Mouse (Mus musculus): ENCODE measurements around the gene Flvcr2. TPM values are rescaled to one million over a fixed set of nuclear protein-coding genes. Genes with fewer than 3 reads are reported as not detected.

Gene Flvcr2
- polyA plus RNA-seq, 1 experiment = 0.74 TPM

GRCm38 (mm10) chr12:85800031-85800430, 53.7 kb downstream of the Flvcr2 start:
- no peak overlapping the region for H3ac ChIP-seq (ENCODE audit: control insufficient read depth, insufficient read length)
- H3K4me2 ChIP-seq (ENCODE audit: low read depth) = no peak overlapping the region
- no peak for TF ChIP-seq POLR2AphosphoS2 (IDR thresholded peaks at IDR 0.05; ENCODE audit: insufficient read length, low read depth)
- no peak for TF ChIP-seq TCF3 (IDR thresholded peaks at IDR 0.05; ENCODE audit: insufficient read length, low read depth)
- TF ChIP-seq SRF (IDR thresholded peaks at IDR 0.05; ENCODE audit: control insufficient read depth, insufficient read length, low read depth) = no peak
- no peak for TF ChIP-seq MYOD1 (IDR thresholded peaks at IDR 0.05; ENCODE audit: control insufficient read depth in 1 of 3, insufficient read length in 2 of 3, low read depth in 2 of 3)
- no peak for TF ChIP-seq REST (IDR thresholded peaks at IDR 0.05; ENCODE audit: insufficient read depth, insufficient read length)
- TF ChIP-seq USF1 (IDR thresholded peaks at IDR 0.05; ENCODE audit: low read depth) = no peak
- TF ChIP-seq MAX (IDR thresholded peaks at IDR 0.05; ENCODE audit: low read depth) = no peak
- no peak for TF ChIP-seq CEBPB (IDR thresholded peaks at IDR 0.05; ENCODE audit: insufficient read depth, poor library complexity, severe bottlenecking)
- TF ChIP-seq POLR2A (IDR thresholded peaks at IDR 0.05; ENCODE audit: insufficient read length, low read depth) = no peak
- no peak for TF ChIP-seq MYOG (IDR thresholded peaks at IDR 0.05; ENCODE audit: control insufficient read depth in 1 of 3, insufficient read depth in 1 of 3, insufficient read length in 2 of 3, low read depth in 2 of 3)
- no peak for TF ChIP-seq TCF12 (IDR thresholded peaks at IDR 0.05; ENCODE audit: insufficient read depth, poor library complexity, severe bottlenecking)
- H3K79me2 ChIP-seq (ENCODE audit: control insufficient read depth, insufficient read depth) = no peaks in the 10 kb centered on the region
- no peak overlapping the region for H3K4me3 ChIP-seq
- no peaks in the 10 kb centered on the region for H3K36me3 ChIP-seq (ENCODE audit: control insufficient read depth, insufficient read depth)
- peaks cover 7% of the 10 kb centered on the region for H3K27me3 ChIP-seq (ENCODE audit: control insufficient read depth, insufficient read depth, insufficient read length)

- TF ChIP-seq CEBPB (IDR thresholded peaks at IDR 0.05; ENCODE audit: insufficient read depth, poor library complexity, severe bottlenecking) = no peak
- no peak for TF ChIP-seq POLR2AphosphoS2 (IDR thresholded peaks at IDR 0.05; ENCODE audit: insufficient read length, low read depth)
- TF ChIP-seq MYOG (IDR thresholded peaks at IDR 0.05; ENCODE audit: control insufficient read depth in 1 of 3, insufficient read depth in 1 of 3, insufficient read length in 2 of 3, low read depth in 2 of 3) = no peak
- TF ChIP-seq REST (IDR thresholded peaks at IDR 0.05; ENCODE audit: insufficient read depth, insufficient read length) = no peak
- no peak for TF ChIP-seq MYOD1 (IDR thresholded peaks at IDR 0.05; ENCODE audit: control insufficient read depth in 1 of 3, insufficient read length in 2 of 3, low read depth in 2 of 3)
- no peak for TF ChIP-seq E2F4 (IDR thresholded peaks at IDR 0.05; ENCODE audit: insufficient read depth)
- no peak for TF ChIP-seq TCF3 (IDR thresholded peaks at IDR 0.05; ENCODE audit: insufficient read length, low read depth)
- Histone ChIP-seq H3K79me2 (ENCODE audit: control insufficient read depth, insufficient read depth) (no peaks in the 10 kb centered on the region), H3K4me2 (ENCODE audit: low read depth) (no peak overlapping the region), H3K4me3 (no peak overlapping the region), H3ac (ENCODE audit: control insufficient read depth, insufficient read length) (no peak overlapping the region), H3K27me3 (ENCODE audit: control insufficient read depth, insufficient read depth, insufficient read length) (no peaks in the 10 kb centered on the region), H3K36me3 (ENCODE audit: control insufficient read depth, insufficient read depth) (peaks cover 16% of the 10 kb centered on the region)
Observed at GRCm38 (mm10) chr12:85809726-85810125, 63.4 kb downstream of the Flvcr2 start.

GRCm38 (mm10) chr12:85810959-85811358, 64.6 kb downstream of the Flvcr2 start:
- Histone ChIP-seq H3K27me3 (ENCODE audit: control insufficient read depth, insufficient read depth, insufficient read length) (no peaks in the 10 kb centered on the region), H3ac (ENCODE audit: control insufficient read depth, insufficient read length) (no peak overlapping the region), H3K79me2 (ENCODE audit: control insufficient read depth, insufficient read depth) (no peaks in the 10 kb centered on the region), H3K4me3 (no peak overlapping the region), H3K4me2 (ENCODE audit: low read depth) (no peak overlapping the region), H3K36me3 (ENCODE audit: control insufficient read depth, insufficient read depth) (peaks cover 16% of the 10 kb centered on the region)
- TF ChIP-seq TCF3 (IDR thresholded peaks at IDR 0.05; ENCODE audit: insufficient read length, low read depth) (no peak), POLR2AphosphoS2 (IDR thresholded peaks at IDR 0.05; ENCODE audit: insufficient read length, low read depth) (no peak), REST (IDR thresholded peaks at IDR 0.05; ENCODE audit: insufficient read depth, insufficient read length) (no peak), MAX (IDR thresholded peaks at IDR 0.05; ENCODE audit: low read depth) (no peak), MYOD1 (IDR thresholded peaks at IDR 0.05; ENCODE audit: control insufficient read depth in 1 of 3, insufficient read length in 2 of 3, low read depth in 2 of 3) (no peak), POLR2A (IDR thresholded peaks at IDR 0.05; ENCODE audit: insufficient read length, low read depth) (no peak), MYOG (IDR thresholded peaks at IDR 0.05; ENCODE audit: control insufficient read depth in 1 of 3, insufficient read depth in 1 of 3, insufficient read length in 2 of 3, low read depth in 2 of 3) (no peak), TCF12 (IDR thresholded peaks at IDR 0.05; ENCODE audit: insufficient read depth, poor library complexity, severe bottlenecking) (no peak), CEBPB (IDR thresholded peaks at IDR 0.05; ENCODE audit: insufficient read depth, poor library complexity, severe bottlenecking) (no peak), E2F4 (IDR thresholded peaks at IDR 0.05; ENCODE audit: insufficient read depth) (no peak), USF1 (IDR thresholded peaks at IDR 0.05; ENCODE audit: low read depth) (no peak), SRF (IDR thresholded peaks at IDR 0.05; ENCODE audit: control insufficient read depth, insufficient read length, low read depth) (no peak)

- no peak overlapping the region for H3ac ChIP-seq (ENCODE audit: control insufficient read depth, insufficient read length)
- TF ChIP-seq TCF3 (IDR thresholded peaks at IDR 0.05; ENCODE audit: insufficient read length, low read depth) (no peak), TCF12 (IDR thresholded peaks at IDR 0.05; ENCODE audit: insufficient read depth, poor library complexity, severe bottlenecking) (no peak), REST (IDR thresholded peaks at IDR 0.05; ENCODE audit: insufficient read depth, insufficient read length) (no peak), MAX (IDR thresholded peaks at IDR 0.05; ENCODE audit: low read depth) (no peak)
- H3K27me3 ChIP-seq (ENCODE audit: control insufficient read depth, insufficient read depth, insufficient read length) = no peaks in the 10 kb centered on the region
- H3K4me3 ChIP-seq = no peak overlapping the region
- H3K79me2 ChIP-seq (ENCODE audit: control insufficient read depth, insufficient read depth) = no peaks in the 10 kb centered on the region
- H3K4me2 ChIP-seq (ENCODE audit: low read depth) = no peak overlapping the region
- H3K36me3 ChIP-seq (ENCODE audit: control insufficient read depth, insufficient read depth) = peaks cover 16% of the 10 kb centered on the region
Observed at GRCm38 (mm10) chr12:85811676-85812075, 65.3 kb downstream of the Flvcr2 start.

- Histone ChIP-seq H3K27me3 (ENCODE audit: control insufficient read depth, insufficient read depth, insufficient read length) (no peaks in the 10 kb centered on the region), H3ac (ENCODE audit: control insufficient read depth, insufficient read length) (no peak overlapping the region), H3K4me2 (ENCODE audit: low read depth) (no peak overlapping the region), H3K4me3 (no peak overlapping the region), H3K36me3 (ENCODE audit: control insufficient read depth, insufficient read depth) (peaks cover 28% of the 10 kb centered on the region), H3K79me2 (ENCODE audit: control insufficient read depth, insufficient read depth) (no peaks in the 10 kb centered on the region)
- TF ChIP-seq MYOG (IDR thresholded peaks at IDR 0.05; ENCODE audit: control insufficient read depth in 1 of 3, insufficient read depth in 1 of 3, insufficient read length in 2 of 3, low read depth in 2 of 3) (no peak), POLR2AphosphoS2 (IDR thresholded peaks at IDR 0.05; ENCODE audit: insufficient read length, low read depth) (no peak), TCF3 (IDR thresholded peaks at IDR 0.05; ENCODE audit: insufficient read length, low read depth) (no peak), CEBPB (IDR thresholded peaks at IDR 0.05; ENCODE audit: insufficient read depth, poor library complexity, severe bottlenecking) (no peak), E2F4 (IDR thresholded peaks at IDR 0.05; ENCODE audit: insufficient read depth) (no peak), TCF12 (IDR thresholded peaks at IDR 0.05; ENCODE audit: insufficient read depth, poor library complexity, severe bottlenecking) (no peak)
Observed at GRCm38 (mm10) chr12:85813599-85813998, 67.3 kb downstream of the Flvcr2 start.
